Mouse (Mus musculus): ENCODE measurements around the gene Rbks.

DNA sequence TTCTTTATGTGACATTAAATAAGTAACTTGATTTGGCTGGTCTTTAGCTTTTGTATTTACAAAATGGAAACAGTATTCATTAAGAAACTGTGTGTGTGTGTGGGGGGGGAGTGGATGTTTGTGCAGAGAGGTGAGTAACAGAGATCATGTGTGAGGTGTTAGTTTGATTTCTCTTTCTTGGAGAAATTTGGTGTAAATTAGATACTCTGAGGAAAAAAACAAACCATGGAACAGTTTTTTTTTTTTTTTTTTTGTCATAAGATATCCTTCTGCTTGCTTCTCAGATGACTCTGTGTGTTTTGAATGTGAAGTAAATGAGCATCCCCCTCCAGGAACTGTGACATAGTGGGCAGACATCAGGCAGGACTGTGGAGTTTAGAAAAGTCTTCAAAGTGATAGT is 2.0 kb upstream of the Rbks start:
- no peak for TF ChIP-seq CTCF (IDR thresholded peaks at IDR 0.05; ENCODE audit: borderline replicate concordance, control insufficient read depth, extremely low read depth, insufficient read depth, low read length, poor library complexity)
- TF ChIP-seq POLR2A (IDR thresholded peaks at IDR 0.05; ENCODE audit: control insufficient read depth, extremely low read depth, insufficient read depth, low read length, poor library complexity), result no peak

Data from thymus, adult 2 months (tissue).